In the genomic region with DNA sequence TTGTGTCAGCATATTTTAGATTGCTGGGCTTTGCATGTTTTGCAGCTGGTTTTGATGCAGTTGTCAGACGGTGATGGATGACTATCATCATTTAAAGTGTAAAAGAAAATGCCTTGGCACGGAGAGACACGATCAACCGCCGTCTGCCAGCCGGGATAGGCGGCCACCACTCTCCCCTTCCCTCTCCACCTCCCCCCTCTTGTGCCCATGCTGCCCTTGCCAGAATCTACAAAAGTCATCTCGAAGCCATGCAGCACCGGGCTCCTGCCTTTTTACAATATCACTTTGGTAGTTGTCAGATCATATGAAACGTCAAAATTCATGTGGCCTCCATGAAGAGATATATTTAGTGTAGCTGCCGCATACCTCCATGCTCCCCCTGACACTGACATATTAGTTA, we compare ENCODE assay signal across 23 mouse cellular contexts.
DNase-seq lines count a peak whose midpoint lies in the region; ATAC-seq and TF ChIP-seq lines count a peak whose summit lies in the region.
"Had no signal": no experiment of that assay in that cellular context is flagged by ENCODE, and none has a peak within 500 bp of the region (broad histone marks: within the 10 kb centered on the region; RNA-seq: fewer than 3 reads in every experiment).

No protein-coding gene starts in this region.

- no peaks in the 10 kb centered on the region for H3K27me3 ChIP-seq in hindbrain, embryonic 13.5 days
- H3K27me3 ChIP-seq in hindbrain, embryonic 16.5 days (replicated peaks; ENCODE audit: control insufficient read depth, insufficient read depth, low read length) = no peaks in the 10 kb centered on the region
- no peaks in the 10 kb centered on the region for H3K27me3 ChIP-seq in hindbrain, postnatal 0 days (ENCODE audit: insufficient read depth, low read length)
- H3K27me3 ChIP-seq: forebrain, embryonic 15.5 days; neural tube, embryonic 13.5 days had no signal

- 39% methylated on average over 11 of the region's 11 CpGs for WGBS in hindbrain, embryonic 13.5 days
- 42% methylated on average over 11 of the region's 11 CpGs for WGBS in hindbrain, embryonic 16.5 days
- 40% methylated on average over 11 of the region's 11 CpGs for WGBS in hindbrain, postnatal 0 days

- H3K4me1 ChIP-seq in hindbrain, embryonic 13.5 days (replicated peaks) = peaks cover 17% of the 10 kb centered on the region
- H3K4me1 ChIP-seq in hindbrain, embryonic 16.5 days (ENCODE audit: control insufficient read depth, insufficient read depth, low read depth, low read length) = peaks cover 3% of the 10 kb centered on the region; the same call in 1 of the 2 replicates
- H3K4me1 ChIP-seq in hindbrain, postnatal 0 days (ENCODE audit: insufficient read depth, low read length) = no peaks in the 10 kb centered on the region
- H3K4me1 ChIP-seq: limb, embryonic 12.5 days had no signal

- H3K4me3 ChIP-seq in hindbrain, embryonic 13.5 days = no peak overlapping the region
- no peak overlapping the region for H3K4me3 ChIP-seq in hindbrain, embryonic 16.5 days (ENCODE audit: low read length)
- no peak overlapping the region for H3K4me3 ChIP-seq in hindbrain, postnatal 0 days (ENCODE audit: low read length)
- H3K4me3 ChIP-seq: forebrain, embryonic 15.5 days; limb, embryonic 12.5 days; lung, embryonic 15.5 days; midbrain, embryonic 12.5 days; myocyte; neural tube, embryonic 13.5 days had no signal

- no peak overlapping the region for H3K4me2 ChIP-seq in hindbrain, embryonic 13.5 days
- no peak overlapping the region for H3K4me2 ChIP-seq in hindbrain, embryonic 16.5 days (ENCODE audit: low read length)
- H3K4me2 ChIP-seq in hindbrain, postnatal 0 days (ENCODE audit: low read depth, low read length) = no peak overlapping the region
- H3K4me2 ChIP-seq: forebrain, embryonic 15.5 days; limb, embryonic 12.5 days; lung, embryonic 15.5 days; midbrain, embryonic 12.5 days; neural tube, embryonic 13.5 days had no signal

- H3K36me3 ChIP-seq in hindbrain, embryonic 13.5 days = no peaks in the 10 kb centered on the region
- H3K36me3 ChIP-seq in hindbrain, embryonic 16.5 days (ENCODE audit: control insufficient read depth, insufficient read depth, low read length) = no peaks in the 10 kb centered on the region
- H3K36me3 ChIP-seq in hindbrain, postnatal 0 days (ENCODE audit: insufficient read depth, low read length) = no peaks in the 10 kb centered on the region
- H3K36me3 ChIP-seq: forebrain, embryonic 15.5 days; limb, embryonic 12.5 days; lung, embryonic 15.5 days; midbrain, embryonic 12.5 days; neural tube, embryonic 13.5 days had no signal

- ATAC-seq in cerebellum, adult (ENCODE audit: insufficient number of reproducible peaks, low FRiP score, low TSS enrichment) = no peak
- ATAC-seq in hindbrain, embryonic 13.5 days (ENCODE audit: low FRiP score) = no peak; the same call in 1 of the 2 replicates
- no peak for ATAC-seq in hindbrain, embryonic 16.5 days
- no peak for ATAC-seq in hindbrain, postnatal 0 days
- ATAC-seq: intestine, embryonic 16.5 days had no signal

- H3K9me3 ChIP-seq in hindbrain, embryonic 13.5 days = no peaks in the 10 kb centered on the region
- no peaks in the 10 kb centered on the region for H3K9me3 ChIP-seq in hindbrain, embryonic 16.5 days (ENCODE audit: control insufficient read depth, low read length)
- no peaks in the 10 kb centered on the region for H3K9me3 ChIP-seq in hindbrain, postnatal 0 days (ENCODE audit: low read length)
- H3K9me3 ChIP-seq: forebrain, embryonic 15.5 days; limb, embryonic 12.5 days; lung, embryonic 15.5 days; midbrain, embryonic 12.5 days; neural tube, embryonic 13.5 days had no signal

- no peak for TF ChIP-seq CTCF in hindbrain, postnatal 0 days (IDR thresholded peaks at IDR 0.05; ENCODE audit: low read depth)

- 0 out of 2 replicates have a peak overlapping the region, but pooled peaks have one; percentile 48 for H3K27ac ChIP-seq in hindbrain, embryonic 13.5 days
- H3K27ac ChIP-seq in hindbrain, embryonic 16.5 days (ENCODE audit: low read depth, low read length) = no peak overlapping the region
- no peak overlapping the region for H3K27ac ChIP-seq in hindbrain, postnatal 0 days
- H3K27ac ChIP-seq: forebrain, embryonic 15.5 days; limb, embryonic 12.5 days; lung, embryonic 15.5 days; midbrain, embryonic 12.5 days; neural tube, embryonic 13.5 days had no signal

- peak; percentile 9 to 17 for DNase-seq in cerebellum, postnatal 14 days
- DNase-seq in Muller cell, postnatal 12 days (ENCODE audit: inconsistent ontology term) = peak; percentile 1
- peak; percentile 25 for DNase-seq in hindbrain, postnatal 0 days (ENCODE audit: low spot score)
- no peak for DNase-seq in adrenal gland, postnatal 14 days
- DNase-seq: adrenal gland, adult 2 months; cerebellum, adult 11-12 months; cerebellum, postnatal 25 days; heart, postnatal 14 days; kidney, adult 8-10 months; kidney, postnatal 10 days; lung, postnatal 36 days; right cerebral cortex, postnatal 14 days; thymus, postnatal 4 days had no signal

- H3K9ac ChIP-seq in hindbrain, embryonic 13.5 days = no peak overlapping the region
- no peak overlapping the region for H3K9ac ChIP-seq in hindbrain, embryonic 16.5 days (ENCODE audit: low read depth, low read length)
- H3K9ac ChIP-seq in hindbrain, postnatal 0 days (replicated peaks; ENCODE audit: low read length) = no peak overlapping the region
- H3K9ac ChIP-seq: forebrain, embryonic 15.5 days; limb, embryonic 12.5 days; lung, embryonic 15.5 days; midbrain, embryonic 12.5 days; neural tube, embryonic 13.5 days had no signal
